Mouse (Mus musculus): Measurements from ENCODE around the gene Rnf182.

Rnf182 gene

GRCm38 (mm10) chr13:43698506-43698905 lies 83.0 kb downstream of the Rnf182 start:
- no peak for DNase-seq (ENCODE audit: low spot score)

- no peak for DNase-seq (ENCODE audit: low spot score)
Observed at GRCm38 (mm10) chr13:43703471-43703870, 88.0 kb downstream of the Rnf182 start.

GRCm38 (mm10) chr13:43704533-43705116 lies 89.1 kb downstream of the Rnf182 start:
- no peak for DNase-seq (ENCODE audit: low spot score)

- no peak for DNase-seq (ENCODE audit: low spot score)
Observed at GRCm38 (mm10) chr13:43706387-43706786, 90.9 kb downstream of the Rnf182 start.

GRCm38 (mm10) chr13:43709529-43709928 lies 94.0 kb downstream of the Rnf182 start:
- DNase-seq (ENCODE audit: low spot score): no peak

GRCm38 (mm10) chr13:43711708-43712314 lies 96.3 kb downstream of the Rnf182 start:
- DNase-seq (ENCODE audit: low spot score): no peak

GRCm38 (mm10) chr13:43714741-43715140 lies 99.2 kb downstream of the Rnf182 start:
- no peak for DNase-seq (ENCODE audit: low spot score)

- DNase-seq (ENCODE audit: low spot score): no peak
Observed at GRCm38 (mm10) chr13:43715466-43715865, 100.0 kb downstream of the Rnf182 start.

- DNase-seq (ENCODE audit: low spot score): peak; percentile 42
Observed at GRCm38 (mm10) chr13:43716514-43717036, 101.1 kb downstream of the Rnf182 start.

- no peak for DNase-seq (ENCODE audit: low spot score)
Observed at GRCm38 (mm10) chr13:43718173-43718572, 102.7 kb downstream of the Rnf182 start.

GRCm38 (mm10) chr13:43720496-43720895 lies 105.0 kb downstream of the Rnf182 start:
- no peak for DNase-seq (ENCODE audit: low spot score)
